Mouse (Mus musculus): ENCODE measurements at regions not wholly inside any gene's neighbourhood (a gene's known extent, or its start where the extent isn't known, plus 50 kb on each side); places are given as distances from the start of the nearest gene placed in this dataset.

DNA sequence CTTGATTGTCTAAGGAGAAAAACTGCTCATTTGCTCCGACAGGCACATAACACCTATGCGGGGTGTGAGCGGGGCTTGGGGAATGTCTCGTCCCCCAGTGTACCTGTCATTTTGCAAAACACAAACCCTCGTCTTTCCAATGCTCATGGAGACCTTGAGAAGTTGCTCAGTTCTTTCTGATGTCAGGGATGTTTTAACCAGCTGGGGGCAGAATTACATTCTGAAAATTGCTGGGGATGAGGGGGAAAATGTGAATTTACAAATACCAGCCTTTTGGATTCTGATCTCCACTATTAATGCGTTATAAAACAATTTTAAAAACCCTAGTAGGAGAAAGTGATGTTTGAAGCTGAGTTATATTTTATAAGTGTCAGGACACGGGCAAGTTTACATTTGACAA, 263.6 kb downstream of the Vrk1 start:
- TF ChIP-seq ZNF384 (IDR thresholded peaks at IDR 0.05; ENCODE audit: low read depth, low read length) (no peak), CTCF (IDR thresholded peaks at IDR 0.05 in 2 of 3, conservative IDR thresholded peaks at IDR 0.05 in 1 of 3; ENCODE audit: control insufficient read depth in 1 of 3, insufficient read depth in 1 of 3, low read depth in 2 of 3, low read length in 3 of 3, poor library complexity in 1 of 3, severe bottlenecking in 1 of 3) (no peak), KAT2A (conservative IDR thresholded peaks at IDR 0.05; ENCODE audit: low read depth, low read length) (no peak), MAZ (IDR thresholded peaks at IDR 0.05; ENCODE audit: low read depth, low read length) (no peak), POLR2A (IDR thresholded peaks at IDR 0.05; ENCODE audit: control insufficient read depth in 1 of 2, insufficient read depth in 1 of 2, low read depth in 1 of 2, low read length in 2 of 2, poor library complexity in 1 of 2) (no peak), SIN3A (IDR thresholded peaks at IDR 0.05; ENCODE audit: low read length) (no peak), RCOR1 (IDR thresholded peaks at IDR 0.05; ENCODE audit: low read depth, low read length) (no peak), E2F4 (IDR thresholded peaks at IDR 0.05; ENCODE audit: borderline replicate concordance, low read depth, low read length) (no peak)
